Mouse (Mus musculus) lung, adult 2 months (tissue): Measurements from ENCODE around the gene Hspa4. TPM values are rescaled to one million over a fixed set of nuclear protein-coding genes. Genes with fewer than 3 reads are reported as not detected.
"Not testable (repeated sequence)": the region's sequence is repeated elsewhere in the genome, so short reads cannot be mapped to it uniquely, and the experiment has no call there.

Experiments
- DNase-seq: peaks from one replicate; pipeline ENCODE4 v3.0.0; 2022
- H3K4me1 ChIP-seq: fragments of 200-500 bp; 2 replicates; pipeline ENCODE4 v1.6.1; 2011; ENCODE audit warnings: low read length; ENCODE audit not compliant: control insufficient read depth, insufficient read depth
- H3K4me3 ChIP-seq: fragments of 200-500 bp; replicated peaks from 2 replicates; pipeline ENCODE3; 2011; ENCODE audit warnings: low read depth, mild to moderate bottlenecking, control low read depth, low read length; ENCODE audit errors: extremely low read depth
- CTCF ChIP-seq: fragments of 200-500 bp; IDR thresholded peaks from 2 replicates; pipeline ENCODE4 v1.5.1; 2011; ENCODE audit warnings: mild to moderate bottlenecking, low read length, control low read depth; ENCODE audit not compliant: insufficient read depth
- POLR2A ChIP-seq: fragments of 200-500 bp; IDR thresholded peaks from 2 replicates; pipeline ENCODE4 v1.6.1; 2011; ENCODE audit warnings: low read depth, mild to moderate bottlenecking, control low read depth, low read length, borderline replicate concordance; ENCODE audit errors: extremely low read depth
- WGBS: fragments of 180-500 bp; shearing (Covaris S2); methylation state at CpG from one replicate; pipeline ENCODE4 v1.1.7; 2018; 5-methylcytosine and 5-hydroxymethylcytosine counted together
- polyA plus RNA-seq: library from polyadenylated mRNA; depleted of rRNA; stranded (reverse); fragments of >200 nt; gene quantifications from 2 replicates; pipeline ENCODE4 v1.2.3, GENCODE M21; 2012

Gene Hspa4
- polyA plus RNA-seq, 1 experiment = 22.0 TPM

- TF ChIP-seq CTCF = no peak
- TF ChIP-seq POLR2A = no peak
- 56% methylated on average over 5 of the region's 5 CpGs for whole genome bisulfite sequencing
- Histone ChIP-seq H3K4me1 (peaks cover 9% of the 10 kb centered on the region), H3K4me3 (no peak overlapping the region)
- DNase-seq = no peak
Measured at GRCm38 (mm10) chr11:53294441-53294840, 5.8 kb downstream of the Hspa4 start.

GRCm38 (mm10) chr11:53290871-53291270, 9.4 kb downstream of the Hspa4 start:
- DNase-seq = no peak
- WGBS = 95% methylated on average over 11 of the region's 11 CpGs
- H3K4me3 ChIP-seq = no peak overlapping the region
- TF ChIP-seq POLR2A (no peak), CTCF (no peak)
- peaks cover 3% of the 10 kb centered on the region; the same call in 1 of the 2 replicates for H3K4me1 ChIP-seq

- 80% methylated on average over 2 of the region's 2 CpGs for WGBS
- H3K4me1 ChIP-seq, DNase-seq, H3K4me3 ChIP-seq: not testable (repeated sequence)
Measured at GRCm38 (mm10) chr11:53290187-53290586, 10.1 kb downstream of the Hspa4 start.

- WGBS = 64% methylated on average over 6 of the region's 6 CpGs
- DNase-seq = no peak
- TF ChIP-seq CTCF = no peak
- Histone ChIP-seq H3K4me1 (no peaks in the 10 kb centered on the region), H3K4me3 (no peak overlapping the region)
Measured at GRCm38 (mm10) chr11:53285885-53286284, 14.4 kb downstream of the Hspa4 start.

DNA sequence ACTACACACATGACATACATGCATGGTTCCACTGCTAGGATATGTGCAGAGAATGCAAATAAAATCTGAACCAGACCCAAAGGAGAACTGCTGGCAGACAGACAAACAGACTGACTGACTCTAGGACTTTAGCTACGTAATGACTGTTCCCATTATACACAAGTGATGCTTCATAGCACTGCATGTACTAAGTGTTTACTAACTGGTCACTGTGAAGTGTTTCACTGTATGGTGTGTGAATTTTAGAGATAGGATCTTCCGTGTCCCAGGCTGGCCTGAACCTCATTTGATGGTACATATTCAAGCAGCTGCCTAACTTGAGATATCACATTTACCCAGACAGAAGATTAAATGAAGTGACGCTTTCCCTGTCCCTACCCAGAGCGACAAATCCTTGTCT, 21.8 kb downstream of the Hspa4 start:
- DNase-seq = no peak
- H3K4me1 ChIP-seq = peaks cover 9% of the 10 kb centered on the region
- TF ChIP-seq POLR2A = no peak
- TF ChIP-seq CTCF = no peak
- 66% methylated on average over 4 of the region's 4 CpGs for WGBS
- H3K4me3 ChIP-seq = no peak overlapping the region

DNA sequence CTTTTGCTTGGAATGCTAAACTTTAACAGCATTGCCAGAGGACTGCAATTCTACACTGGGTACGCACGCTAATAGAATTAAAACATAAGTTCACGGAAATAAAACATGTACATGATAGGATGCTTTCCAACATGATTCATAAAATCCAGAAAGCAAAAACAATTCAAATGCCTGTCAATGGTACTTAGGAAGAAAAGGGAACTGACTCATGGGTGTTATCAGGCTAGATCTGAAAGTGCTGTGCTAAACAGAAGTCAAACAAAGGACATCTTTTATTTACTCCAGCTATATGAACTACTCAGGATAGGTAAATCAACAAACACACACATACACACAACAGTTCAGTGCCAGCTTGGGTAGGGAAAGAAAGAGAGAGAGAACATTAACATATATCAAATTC, 24.9 kb downstream of the Hspa4 start:
- DNase-seq = no peak
- TF ChIP-seq POLR2A = no peak
- no peak for TF ChIP-seq CTCF
- WGBS = 75% methylated on average over 3 of the region's 3 CpGs
- Histone ChIP-seq H3K4me1 (peaks cover 9% of the 10 kb centered on the region), H3K4me3 (no peak overlapping the region)

GRCm38 (mm10) chr11:53273313-53273712, 26.9 kb downstream of the Hspa4 start:
- no peak overlapping the region for H3K4me3 ChIP-seq
- no peak for DNase-seq
- H3K4me1 ChIP-seq = 0 out of 2 replicates have a peak, but pooled peaks cover 2% of the 10 kb centered on the region
- no peak for TF ChIP-seq POLR2A
- no peak for TF ChIP-seq CTCF
- 84% methylated on average over 5 of the region's 5 CpGs for WGBS

DNA sequence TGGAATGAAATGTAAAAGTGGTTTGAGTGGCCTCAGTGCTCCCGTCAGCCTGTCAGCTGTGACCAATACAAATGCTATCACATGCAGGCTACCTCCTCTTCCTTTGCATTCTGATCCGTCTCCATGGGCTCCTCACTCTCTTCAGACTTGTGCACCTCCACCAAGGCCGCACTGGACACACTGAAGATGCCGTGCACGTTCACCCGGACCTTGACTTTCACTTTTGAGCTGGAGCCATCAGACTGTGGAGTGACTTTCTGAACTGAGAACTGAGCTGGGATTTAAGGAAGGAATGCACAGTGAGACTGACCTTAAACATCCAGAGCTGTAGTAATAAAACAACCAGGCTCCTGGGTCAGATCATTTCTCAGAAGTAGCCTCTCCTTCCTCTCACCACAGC, 30.7 kb downstream of the Hspa4 start:
- TF ChIP-seq POLR2A (no peak), CTCF (no peak)
- no peak overlapping the region for H3K4me3 ChIP-seq
- no peak for DNase-seq
- no peaks in the 10 kb centered on the region for H3K4me1 ChIP-seq
- 87% methylated on average over 6 of the region's 6 CpGs for WGBS

DNA sequence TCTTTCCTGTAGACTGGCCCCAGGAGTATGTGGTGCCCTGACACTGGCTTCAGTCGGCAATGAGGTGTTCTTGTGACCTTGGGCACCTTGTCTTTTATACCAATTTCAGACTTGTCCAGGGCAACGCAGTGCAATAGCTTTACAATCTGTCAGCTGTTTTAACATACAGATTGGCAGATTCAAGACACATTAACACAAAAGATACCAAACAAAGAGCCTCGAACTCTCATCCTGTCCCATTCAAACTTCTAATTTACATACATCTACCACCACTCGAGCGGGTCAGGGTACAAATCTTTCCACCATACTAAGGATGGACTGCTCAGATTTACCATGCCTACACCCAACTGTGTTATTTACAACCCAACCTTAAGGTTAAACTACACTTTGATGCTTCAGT, 39.7 kb downstream of the Hspa4 start:
- DNase-seq = no peak
- WGBS = 76% methylated on average over 5 of the region's 5 CpGs
- TF ChIP-seq POLR2A = no peak
- no peak for TF ChIP-seq CTCF
- H3K4me3 ChIP-seq = no peak overlapping the region
- H3K4me1 ChIP-seq = no peaks in the 10 kb centered on the region

DNA sequence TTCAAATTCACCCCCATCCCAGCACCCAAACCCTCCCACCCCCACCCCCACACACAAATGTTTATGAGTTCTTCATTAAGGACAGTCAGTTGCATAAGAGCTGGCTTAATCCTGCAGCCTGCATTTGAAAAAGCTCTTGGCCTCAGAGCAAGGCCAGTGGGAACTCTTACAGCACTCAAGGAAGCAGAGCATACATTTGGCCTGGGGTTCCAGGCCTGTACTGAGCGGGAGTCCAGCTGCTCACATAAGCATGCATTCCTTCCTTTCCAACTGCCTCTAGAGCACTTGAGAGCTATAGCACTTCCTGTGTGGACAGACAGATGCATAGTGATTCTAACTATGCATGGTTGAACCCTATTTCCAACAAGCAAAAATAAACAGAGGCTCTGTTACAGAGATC, 40.2 kb downstream of the Hspa4 start:
- no peak for DNase-seq
- H3K4me3 ChIP-seq = no peak overlapping the region
- WGBS = 36% methylated on average over 1 of the region's 1 CpGs
- TF ChIP-seq CTCF = no peak
- no peak for TF ChIP-seq POLR2A
- H3K4me1 ChIP-seq = no peaks in the 10 kb centered on the region
